Mouse (Mus musculus): Measurements from ENCODE around the gene Homez.

- no peak for TF ChIP-seq CTCF (IDR thresholded peaks at IDR 0.05; ENCODE audit: low read depth, low read length)
- no peak for TF ChIP-seq POLR2A (IDR thresholded peaks at IDR 0.05; ENCODE audit: borderline replicate concordance, low read depth, low read length)
Measured at GRCm38 (mm10) chr14:54866268-54866667, 4.5 kb downstream of the Homez start.

All from bone marrow macrophage, adult 2 months (primary cell).